Mouse (Mus musculus) kidney, adult 2 months (tissue): Measurements from ENCODE around the gene Tcf25. TPM values are rescaled to one million over a fixed set of nuclear protein-coding genes. Genes with fewer than 3 reads are reported as not detected.

Experiments used
- DNase-seq: peaks from one replicate; pipeline ENCODE4 v3.0.0; 2021
- H3K27ac ChIP-seq: fragments of 200-500 bp; 2 replicates; pipeline ENCODE4 v1.5.1; 2012; ENCODE audit warnings: low read depth, low read length, control low read depth, inconsistent platforms; ENCODE audit not compliant: insufficient read depth
- H3K27me3 ChIP-seq: fragments of 200-500 bp; replicated peaks from 2 replicates; pipeline ENCODE4 v1.6.1; 2012; ENCODE audit warnings: mild to moderate bottlenecking, moderate library complexity, low read length, inconsistent platforms; ENCODE audit not compliant: control insufficient read depth, insufficient read depth
- H3K36me3 ChIP-seq: fragments of 200-500 bp; 2 replicates; pipeline ENCODE4 v1.6.1; 2012; ENCODE audit warnings: mild to moderate bottlenecking, moderate library complexity, low read length, inconsistent platforms; ENCODE audit not compliant: control insufficient read depth, insufficient read depth
- H3K4me1 ChIP-seq: fragments of 200-500 bp; 2 replicates; pipeline ENCODE4 v1.6.1; 2011; ENCODE audit warnings: low read length; ENCODE audit not compliant: control insufficient read depth, insufficient read depth
- H3K4me3 ChIP-seq: fragments of 200-500 bp; 2 replicates; pipeline ENCODE4 v1.5.1; 2011; ENCODE audit warnings: mild to moderate bottlenecking, low read depth, low read length, control low read depth; ENCODE audit not compliant: insufficient read depth
- CTCF ChIP-seq: fragments of 200-500 bp; conservative IDR thresholded peaks from 2 replicates; pipeline ENCODE4 v1.5.1; 2011; ENCODE audit warnings: low read depth, mild to moderate bottlenecking, control low read depth, low read length, moderate library complexity, mixed read lengths; ENCODE audit not compliant: insufficient read depth, insufficient read length
- POLR2A ChIP-seq: fragments of 200-500 bp; IDR thresholded peaks from one replicate; pipeline ENCODE4 v1.6.1; 2011; ENCODE audit warnings: low read depth, low read length, control low read depth
- WGBS: fragments of 180-500 bp; shearing (Covaris S2); methylation state at CpG from one replicate; pipeline ENCODE4 v1.1.7; 2018; 5-methylcytosine and 5-hydroxymethylcytosine counted together
- polyA plus RNA-seq: library from polyadenylated mRNA; depleted of rRNA; stranded (reverse); fragments of >200 nt; gene quantifications from 2 replicates; pipeline ENCODE4 v1.2.3, GENCODE M21; 2012

Gene Tcf25
- polyA plus RNA-seq, 1 experiment = 164 TPM

- Histone ChIP-seq H3K27me3 (no peaks in the 10 kb centered on the region), H3K36me3 (no peaks in the 10 kb centered on the region), H3K4me1 (peaks cover 4% of the 10 kb centered on the region; the same call in 1 of the 2 replicates), H3K27ac (no peak overlapping the region), H3K4me3 (no peak overlapping the region)
- WGBS = 81% methylated on average over 19 of the region's 19 CpGs
- TF ChIP-seq CTCF (no peak), POLR2A (no peak)
- DNase-seq = no peak
Measured at GRCm38 (mm10) chr8:123421325-123421724, 47.8 kb downstream of the Tcf25 start.

GRCm38 (mm10) chr8:123422056-123422780 lies 48.7 kb downstream of the Tcf25 start:
- Histone ChIP-seq H3K27ac (no peak overlapping the region), H3K36me3 (no peaks in the 10 kb centered on the region), H3K4me1 (peaks cover 4% of the 10 kb centered on the region; the same call in 1 of the 2 replicates), H3K4me3 (no peak overlapping the region), H3K27me3 (no peaks in the 10 kb centered on the region)
- TF ChIP-seq POLR2A (no peak), CTCF (peak; percentile 69)
- DNase-seq = peak; percentile 90
- 10% methylated on average over 17 of the region's 17 CpGs for WGBS

- TF ChIP-seq CTCF = no peak
- Histone ChIP-seq H3K4me3 (no peak overlapping the region), H3K27ac (no peak overlapping the region), H3K4me1 (peaks cover 4% of the 10 kb centered on the region; the same call in 1 of the 2 replicates), H3K27me3 (no peaks in the 10 kb centered on the region), H3K36me3 (no peaks in the 10 kb centered on the region)
- DNase-seq = no peak
- 14% methylated on average over 3 of the region's 3 CpGs for WGBS
Measured at GRCm38 (mm10) chr8:123422781-123423159, 49.2 kb downstream of the Tcf25 start.

GRCm38 (mm10) chr8:123423441-123423840 lies 49.9 kb downstream of the Tcf25 start, which contains the start of gene Def8:
Gene Def8 (plus strand): TSS chr8:123423527.
- DNase-seq = peak; percentile 89
- 52% methylated on average over 7 of the region's 7 CpGs for WGBS

GRCm38 (mm10) chr8:123426511-123427509 lies 53.3 kb downstream of the Tcf25 start:
- WGBS = 97% methylated on average over 27 of the region's 27 CpGs
- no peak for TF ChIP-seq CTCF
- no peaks in the 10 kb centered on the region for H3K27me3 ChIP-seq
- no peak for DNase-seq
- peaks cover 4% of the 10 kb centered on the region; the same call in 1 of the 2 replicates for H3K4me1 ChIP-seq
- no peak overlapping the region for H3K27ac ChIP-seq
- no peaks in the 10 kb centered on the region for H3K36me3 ChIP-seq
- no peak overlapping the region for H3K4me3 ChIP-seq

More at GRCm38 (mm10) chr8:123423441-123423840, 49.9 kb downstream of the Tcf25 start, which contains the start of gene Def8:
- H3K4me1 ChIP-seq = peaks cover 4% of the 10 kb centered on the region; the same call in 1 of the 2 replicates
- no peak within 1 kb of the TSS for H3K27ac ChIP-seq
- no peaks in the 10 kb centered on the region for H3K27me3 ChIP-seq
- H3K4me3 ChIP-seq = no peak within 1 kb of the TSS
- H3K36me3 ChIP-seq = no peaks in the 10 kb centered on the region
- TF ChIP-seq POLR2A (no peak), CTCF (no peak)

GRCm38 (mm10) chr8:123427639-123428275 lies 54.2 kb downstream of the Tcf25 start:
- DNase-seq = no peak
- no peak overlapping the region for H3K27ac ChIP-seq
- H3K27me3 ChIP-seq = no peaks in the 10 kb centered on the region
- WGBS = 98% methylated on average over 24 of the region's 24 CpGs
- H3K4me3 ChIP-seq = no peak overlapping the region
- peaks cover 1% of the 10 kb centered on the region; the same call in 1 of the 2 replicates for H3K4me1 ChIP-seq
- H3K36me3 ChIP-seq = no peaks in the 10 kb centered on the region
- TF ChIP-seq CTCF (no peak), POLR2A (no peak)

GRCm38 (mm10) chr8:123428343-123428893 lies 54.9 kb downstream of the Tcf25 start:
- Histone ChIP-seq H3K4me1 (no peaks in the 10 kb centered on the region), H3K27ac (no peak overlapping the region), H3K4me3 (no peak overlapping the region), H3K27me3 (no peaks in the 10 kb centered on the region; the same call in 1 of the 2 replicates), H3K36me3 (no peaks in the 10 kb centered on the region)
- no peak for TF ChIP-seq CTCF
- TF ChIP-seq POLR2A = no peak
- 97% methylated on average over 29 of the region's 29 CpGs for WGBS
- DNase-seq = no peak
